Mouse (Mus musculus) liver, embryonic 14.5 days (tissue): ENCODE results near the gene Abhd16a. TPM values are rescaled to one million over a fixed set of nuclear protein-coding genes. Genes with fewer than 3 reads are reported as not detected.

Experiments
- ATAC-seq: fragments of 200-750 bp; cut with Nextera tagmentation; 2 replicates; pipeline ENCODE4 v1.8.0; 2017; ENCODE audit warnings: moderate number of reproducible peaks, mild to moderate bottlenecking, moderate library complexity; ENCODE audit not compliant: insufficient read depth
- DNase-seq, 3 experiments: peaks; one replicate each; pipeline ENCODE4 v3.0.0-alpha.2; 2012 to 2013; ENCODE audit warnings: low read depth in 3 of 3, low spot score in 3 of 3
- H3K27ac ChIP-seq: fragments of 300-500 bp; sonication (generic); 2 replicates; pipeline ENCODE4 v1.5.1; 2014; ENCODE audit warnings: moderate library complexity, mild to moderate bottlenecking, control low read depth, inconsistent platforms
- H3K27me3 ChIP-seq: fragments of 300-500 bp; sonication (generic); 2 replicates; pipeline ENCODE4 v1.6.1; 2014; ENCODE audit warnings: mild to moderate bottlenecking, low read length, moderate library complexity; ENCODE audit not compliant: control insufficient read depth, insufficient read depth
- H3K36me3 ChIP-seq: fragments of 300-500 bp; sonication (generic); replicated peaks from 2 replicates; pipeline ENCODE4 v1.6.1; 2014; ENCODE audit warnings: low read depth; ENCODE audit not compliant: control insufficient read depth, insufficient read depth
- H3K4me1 ChIP-seq, 2 experiments: fragments of 200-500 bp in 1 of 2; fragments of 300-500 bp in 1 of 2; sonication (generic) in 1 of 2; replicated peaks; 2 replicates each; pipeline ENCODE4 v1.6.1; 2012 to 2014; ENCODE audit warnings: antibody characterized with exemption in 1 of 2, inconsistent platforms in 1 of 2, low read length in 1 of 2; ENCODE audit not compliant: control insufficient read depth in 2 of 2, insufficient read depth in 2 of 2
- H3K4me2 ChIP-seq: fragments of 300-500 bp; sonication (generic); 2 replicates; pipeline ENCODE4 v1.6.1; 2014; ENCODE audit warnings: low read depth, mild to moderate bottlenecking, control low read depth, moderate library complexity
- H3K4me3 ChIP-seq, 2 experiments: fragments of 200-500 bp in 1 of 2; fragments of 300-500 bp in 1 of 2; sonication (generic) in 1 of 2; 2 replicates each; pipeline ENCODE4 v1.5.1; 2012 to 2014; ENCODE audit warnings: low read depth in 2 of 2, low read length in 2 of 2, mild to moderate bottlenecking in 2 of 2, control low read depth in 1 of 2, inconsistent platforms in 1 of 2, moderate library complexity in 1 of 2; ENCODE audit not compliant: insufficient read depth in 1 of 2
- H3K9ac ChIP-seq: fragments of 300-500 bp; sonication (generic); replicated peaks from 2 replicates; pipeline ENCODE4 v1.6.1; 2014; ENCODE audit warnings: mild to moderate bottlenecking, control low read depth, moderate library complexity
- H3K9me3 ChIP-seq: fragments of 300-500 bp; sonication (generic); 2 replicates; pipeline ENCODE4 v1.6.1; 2016; ENCODE audit warnings: low read length, mixed read lengths; ENCODE audit not compliant: control insufficient read depth
- CTCF ChIP-seq: IDR thresholded peaks from 2 replicates; pipeline ENCODE4 v1.5.1; 2016; ENCODE audit warnings: antibody characterized with exemption, low read depth, control low read depth
- EP300 ChIP-seq: IDR thresholded peaks from 2 replicates; pipeline ENCODE4 v1.6.1; 2016; ENCODE audit warnings: antibody characterized with exemption, low read depth
- WGBS: fragments of 180-500 bp; shearing (Covaris S2); extraction: QIAGEN DNeasy Blood & Tissue Kit; methylation state at CpG from one replicate; pipeline ENCODE4 v1.1.7; 2014; ENCODE audit not compliant: insufficient replicate concordance; 5-methylcytosine and 5-hydroxymethylcytosine counted together
- polyA plus RNA-seq, 2 experiments: library from polyadenylated mRNA; depleted of rRNA in 1 of 2; stranded (reverse) in 1 of 2; unstranded in 1 of 2; fragments of >200 nt; fragmentation: Nextera tagmentation in 1 of 2; extraction: Ambion mirVana in 1 of 2; gene quantifications; 2 replicates each; pipeline versions ENCODE4 v1.2.1 to v1.2.3; 2012 to 2014

The Abhd16a gene
- polyA plus RNA-seq, 2 experiments: 30.0 to 42.3 TPM

DNA sequence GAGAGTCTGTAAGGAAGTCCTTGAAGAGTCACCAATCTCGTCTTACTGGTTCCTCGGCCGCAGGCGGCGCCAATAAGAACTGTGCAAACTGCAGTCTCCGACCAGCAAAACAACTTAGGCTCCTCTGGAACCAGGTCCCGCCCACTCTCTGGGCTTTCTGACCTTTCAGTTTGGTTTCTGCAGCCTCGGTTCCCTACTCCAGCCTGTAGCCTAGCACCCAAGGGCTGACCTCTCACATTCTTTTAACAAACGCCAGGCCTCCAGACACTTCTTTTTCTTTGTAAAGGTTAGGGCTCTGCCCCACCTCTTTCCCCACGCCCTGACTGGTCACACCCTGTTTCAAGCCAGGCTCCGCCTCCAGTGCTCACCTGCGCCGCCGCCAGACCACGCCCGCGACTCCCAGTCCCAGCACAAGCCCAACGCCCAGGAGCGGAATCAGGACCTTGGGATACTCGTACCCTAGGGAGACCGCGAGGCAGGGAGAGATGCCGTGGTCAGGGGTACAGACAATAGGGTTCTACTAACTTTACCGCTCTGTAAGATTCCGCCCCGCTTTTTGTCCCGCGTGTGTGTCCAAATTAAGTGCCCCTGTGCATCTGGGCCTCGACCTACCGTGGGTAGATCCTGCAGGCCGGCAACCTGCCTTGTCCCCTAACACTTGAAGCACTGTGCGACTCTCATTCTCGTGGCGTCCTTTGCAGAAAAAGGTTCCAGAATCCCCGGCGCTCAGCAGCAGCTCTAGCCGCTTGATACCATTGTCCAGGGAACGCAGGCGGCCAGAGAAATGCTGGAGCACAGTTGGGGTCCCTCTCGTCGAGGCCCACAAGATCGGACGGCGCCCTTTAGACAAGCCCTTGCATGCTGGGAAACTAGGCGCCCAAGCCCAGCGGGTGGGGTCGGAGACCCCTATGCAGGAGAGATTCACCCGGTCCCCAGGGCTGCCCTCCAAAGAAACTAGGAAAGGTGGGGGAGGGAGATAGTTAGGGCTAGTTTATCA, 23.8 kb upstream of the Abhd16a start, which contains the start of gene Ly6g6c:
Ly6g6c (plus strand) TSS at position 438 of the 997 bp plus-strand sequence.
- peak; percentile 38 for ATAC-seq
- 2% methylated on average over 48 of the region's 48 CpGs for WGBS
- H3K27ac ChIP-seq: no peak within 1 kb of the TSS
- H3K9me3 ChIP-seq: no peaks in the 10 kb centered on the region
- TF ChIP-seq EP300 (no peak), CTCF (no peak)
- H3K9ac ChIP-seq: peak within 1 kb of the TSS; percentile 23; the same call in 1 of the 2 replicates
- no peak for DNase-seq
- peak within 1 kb of the TSS; percentile 72 for H3K4me2 ChIP-seq
- peaks cover 9 to 11% of the 10 kb centered on the region in 2 experiments for H3K4me1 ChIP-seq
- H3K4me3 ChIP-seq: peak within 1 kb of the TSS; percentile 37 to 43
- H3K36me3 ChIP-seq: no peaks in the 10 kb centered on the region
- peaks cover 41% of the 10 kb centered on the region for H3K27me3 ChIP-seq

DNA sequence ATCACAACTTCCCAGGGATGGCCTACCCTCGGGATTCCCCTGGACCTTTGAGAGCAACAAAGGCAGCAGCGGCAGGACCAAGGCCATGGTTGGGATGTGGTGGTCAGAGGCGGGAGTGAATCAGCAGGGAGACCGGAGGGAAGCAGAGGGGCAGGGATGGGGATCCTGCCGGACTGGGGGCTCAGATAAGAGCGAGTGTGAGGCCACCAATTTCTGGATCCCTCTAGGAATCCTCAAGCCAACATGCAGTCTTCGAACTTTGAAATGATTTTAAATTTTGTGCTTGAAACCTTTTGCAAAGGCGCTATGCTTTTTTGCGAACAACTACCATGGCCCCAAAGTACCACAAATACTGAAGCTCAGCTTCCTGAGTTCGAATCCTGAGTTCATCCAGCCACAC, 23.0 kb upstream of the Abhd16a start, which contains the start of gene Mpig6b:
Mpig6b (minus strand) TSS at position 101 of the 400 bp plus-strand sequence.
- peak within 1 kb of the TSS; percentile 72 for H3K4me2 ChIP-seq
- H3K9ac ChIP-seq: peak within 1 kb of the TSS; percentile 23; the same call in 1 of the 2 replicates
- H3K4me1 ChIP-seq: peaks cover 9 to 11% of the 10 kb centered on the region in 2 experiments
- H3K27me3 ChIP-seq: peaks cover 41% of the 10 kb centered on the region
- no peak for ATAC-seq
- no peaks in the 10 kb centered on the region for H3K9me3 ChIP-seq
- TF ChIP-seq CTCF: no peak
- no peak for TF ChIP-seq EP300
- WGBS: 32% methylated on average over 10 of the region's 10 CpGs
- no peak within 1 kb of the TSS for H3K27ac ChIP-seq
- DNase-seq: no peak
- H3K4me3 ChIP-seq: peak within 1 kb of the TSS; percentile 37 to 43
- H3K36me3 ChIP-seq: no peaks in the 10 kb centered on the region

DNA sequence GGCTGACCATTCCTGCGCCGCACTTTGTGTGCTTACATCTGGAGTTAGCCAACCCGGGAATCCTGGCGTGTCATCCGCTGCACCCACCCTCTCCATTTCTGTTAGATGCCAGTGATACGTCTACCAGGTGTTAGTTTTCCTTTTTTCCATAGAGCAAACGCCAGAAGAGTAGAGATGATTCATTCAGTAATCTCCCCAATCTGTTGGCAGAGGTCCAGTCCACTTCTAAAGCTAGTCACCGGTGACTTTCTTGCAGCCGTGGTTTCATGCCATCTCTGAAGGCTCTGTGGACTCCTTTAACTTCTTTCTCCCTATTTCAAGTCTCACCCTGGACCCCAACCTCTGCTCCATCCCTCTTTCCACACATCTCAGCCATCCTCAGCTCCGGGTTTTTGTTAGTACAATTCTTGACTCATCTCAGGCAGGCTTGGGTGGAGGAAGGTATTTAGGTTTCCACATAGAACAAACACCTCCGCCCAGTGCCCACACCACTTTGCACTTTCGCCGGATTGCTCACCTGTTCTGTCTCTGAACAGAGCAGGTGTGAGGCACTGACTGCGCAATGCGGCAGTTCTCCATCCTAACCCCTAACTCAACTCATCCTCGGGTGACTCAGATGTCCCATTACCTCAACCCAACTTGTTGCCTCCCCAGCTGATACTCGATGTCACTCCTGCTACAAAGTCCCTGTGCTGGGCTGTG, 20.7 kb upstream of the Abhd16a start:
- no peak for TF ChIP-seq CTCF
- TF ChIP-seq EP300: no peak
- no peak overlapping the region for H3K4me2 ChIP-seq
- DNase-seq: no peak
- ATAC-seq: no peak
- peaks cover 41% of the 10 kb centered on the region for H3K27me3 ChIP-seq
- no peaks in the 10 kb centered on the region for H3K36me3 ChIP-seq
- no peak overlapping the region for H3K9ac ChIP-seq
- 67% methylated on average over 17 of the region's 17 CpGs for WGBS
- H3K9me3 ChIP-seq: no peaks in the 10 kb centered on the region
- H3K27ac ChIP-seq: no peak overlapping the region
- no peak overlapping the region for H3K4me3 ChIP-seq
- peaks cover 9 to 11% of the 10 kb centered on the region in 2 experiments for H3K4me1 ChIP-seq

DNA sequence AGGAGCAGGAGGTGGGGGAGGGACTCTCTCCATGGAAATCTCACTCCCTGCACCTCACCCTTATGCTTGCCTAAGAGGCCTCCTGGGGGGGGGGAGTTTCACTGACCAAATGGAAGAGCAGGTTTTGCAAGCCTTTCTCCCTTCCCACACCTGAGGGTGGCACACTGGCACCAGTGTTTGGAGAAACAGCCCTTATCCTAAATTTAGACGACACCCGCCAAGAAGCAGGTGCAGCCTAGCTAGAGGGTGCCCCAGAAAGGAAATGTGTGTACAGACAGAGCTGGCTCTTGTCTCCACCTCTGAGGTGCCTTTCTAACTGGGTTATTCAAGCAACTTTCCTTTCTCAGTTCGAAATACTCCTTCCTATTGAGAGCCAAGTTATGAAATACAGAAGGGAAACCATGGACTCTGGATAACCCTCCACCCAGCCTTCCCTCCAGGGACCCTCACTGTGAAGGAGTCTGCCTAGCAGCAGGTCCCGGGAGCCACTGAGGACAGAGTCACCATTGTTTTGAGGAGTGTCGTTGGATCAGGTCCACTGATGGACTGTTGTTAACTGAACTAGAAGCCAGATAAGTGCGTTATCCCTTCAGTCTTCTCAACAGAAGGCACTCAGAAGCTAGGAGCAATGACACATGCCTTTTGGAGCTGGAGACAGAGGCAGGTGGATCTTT, 18.4 kb upstream of the Abhd16a start:
- Histone ChIP-seq H3K9me3 (no peaks in the 10 kb centered on the region), H3K4me1 (peaks cover 0 to 5% of the 10 kb centered on the region in 2 experiments; a peak in 2 of 4 replicates), H3K36me3 (no peaks in the 10 kb centered on the region), H3K27ac (no peak overlapping the region), H3K4me2 (no peak overlapping the region), H3K27me3 (peaks cover 22% of the 10 kb centered on the region), H3K9ac (no peak overlapping the region), H3K4me3 (no peak overlapping the region)
- ATAC-seq (no peak), DNase-seq (no peak)
- 46% methylated on average over 6 of the region's 6 CpGs for WGBS
- TF ChIP-seq CTCF (no peak), EP300 (no peak)
